Mouse (Mus musculus) forebrain, postnatal 0 days (tissue): ENCODE measurements around the gene Dennd2a. TPM values are rescaled to one million over a fixed set of nuclear protein-coding genes. Genes with fewer than 3 reads are reported as not detected.
A peak's percentile ranks its signal among the peaks of the same experiment; 100 is the strongest.

ENCODE experiments used
- ATAC-seq: fragments of 200-750 bp; cut with Nextera tagmentation; 2 replicates; pipeline ENCODE4 v1.8.0; 2017; ENCODE audit warnings: mild to moderate bottlenecking, moderate library complexity
- DNase-seq: peaks from one replicate; pipeline ENCODE4 v3.0.0-alpha.2; 2015
- H3K27ac ChIP-seq: fragments of 300-500 bp; sonication (generic); 2 replicates; pipeline ENCODE4 v1.5.1; 2014; ENCODE audit warnings: low read depth, mild to moderate bottlenecking, antibody characterized with exemption, low read length, moderate library complexity, mixed read lengths
- H3K27me3 ChIP-seq: fragments of 300-500 bp; sonication (generic); 2 replicates; pipeline ENCODE4 v1.6.1; 2014; ENCODE audit warnings: mild to moderate bottlenecking, low read length, mixed read lengths; ENCODE audit not compliant: insufficient read depth
- H3K36me3 ChIP-seq: fragments of 300-500 bp; sonication (generic); 2 replicates; pipeline ENCODE4 v1.6.1; 2014; ENCODE audit warnings: mild to moderate bottlenecking, moderate library complexity; ENCODE audit not compliant: insufficient read depth
- H3K4me1 ChIP-seq: fragments of 300-500 bp; sonication (generic); 2 replicates; pipeline ENCODE4 v1.6.1; 2014; ENCODE audit warnings: antibody characterized with exemption; ENCODE audit not compliant: insufficient read depth
- H3K4me2 ChIP-seq: fragments of 300-500 bp; sonication (generic); 2 replicates; pipeline ENCODE4 v1.6.1; 2014; ENCODE audit warnings: low read depth, mild to moderate bottlenecking, moderate library complexity
- H3K4me3 ChIP-seq: fragments of 300-500 bp; sonication (generic); 2 replicates; pipeline ENCODE4 v1.5.1; 2014; ENCODE audit warnings: low read depth, low read length, mixed read lengths
- H3K9ac ChIP-seq: fragments of 300-500 bp; sonication (generic); 2 replicates; pipeline ENCODE4 v1.6.1; 2014; ENCODE audit warnings: mild to moderate bottlenecking
- H3K9me3 ChIP-seq: fragments of 300-500 bp; sonication (generic); 2 replicates; pipeline ENCODE4 v1.6.1; 2016; ENCODE audit warnings: low read length
- CTCF ChIP-seq: sonication (generic); IDR thresholded peaks from 2 replicates; pipeline ENCODE4 v1.5.1; 2016; ENCODE audit warnings: antibody characterized with exemption, control low read depth, low read depth
- WGBS: fragments of 180-500 bp; shearing (Covaris S2); extraction: QIAGEN DNeasy Blood & Tissue Kit; methylation state at CpG from one replicate; pipeline ENCODE4 v1.1.7; 2014; 5-methylcytosine and 5-hydroxymethylcytosine counted together
- polyA plus RNA-seq: library from polyadenylated mRNA; unstranded; fragments of >200 nt; fragmentation: Nextera tagmentation; extraction: Ambion mirVana; gene quantifications from 2 replicates; pipeline ENCODE4 v1.2.1, GENCODE M21; 2015
- total RNA-seq: library from RNA; depleted of rRNA; stranded (reverse); fragments of >200 nt; gene quantifications from 2 replicates; pipeline ENCODE4 v1.2.3, GENCODE M21; 2014

Dennd2a gene
- total and polyA plus RNA-seq, 2 experiments from 2014 or later, result 8.2 to 13.7 TPM

- TF ChIP-seq CTCF, result no peak
- H3K4me2 ChIP-seq, result no peak overlapping the region
These were observed 130.2 kb downstream of the Dennd2a start for GRCm38 (mm10) chr6:39427276-39428003.

GRCm38 (mm10) chr6:39426725-39427124 lies 130.9 kb downstream of the Dennd2a start:
- 94% methylated on average over 3 of the region's 4 CpGs for WGBS
- DNase-seq (no peak), ATAC-seq (no peak)
- no peak for TF ChIP-seq CTCF
- no peaks in the 10 kb centered on the region for H3K27me3 ChIP-seq
- no peaks in the 10 kb centered on the region for H3K4me1 ChIP-seq
- H3K9ac ChIP-seq, result no peak overlapping the region
- no peak overlapping the region for H3K4me3 ChIP-seq
- no peak overlapping the region for H3K4me2 ChIP-seq
- H3K36me3 ChIP-seq, result no peaks in the 10 kb centered on the region
- no peak overlapping the region for H3K27ac ChIP-seq
- no peaks in the 10 kb centered on the region for H3K9me3 ChIP-seq

More at GRCm38 (mm10) chr6:39427276-39428003, 130.2 kb downstream of the Dennd2a start:
- no peaks in the 10 kb centered on the region for H3K9me3 ChIP-seq
- H3K9ac ChIP-seq, result no peak overlapping the region
- WGBS, result 79% methylated on average over 4 of the region's 4 CpGs
- DNase-seq (no peak), ATAC-seq (no peak)
- no peaks in the 10 kb centered on the region for H3K27me3 ChIP-seq
- no peaks in the 10 kb centered on the region for H3K4me1 ChIP-seq
- no peak overlapping the region for H3K4me3 ChIP-seq
- no peaks in the 10 kb centered on the region for H3K36me3 ChIP-seq
- no peak overlapping the region for H3K27ac ChIP-seq

- no peak for DNase-seq
- no peaks in the 10 kb centered on the region for H3K27me3 ChIP-seq
- H3K27ac ChIP-seq, result no peak overlapping the region
- no peak overlapping the region for H3K4me3 ChIP-seq
- H3K9me3 ChIP-seq, result no peaks in the 10 kb centered on the region
- H3K4me2 ChIP-seq, result no peak overlapping the region
- ATAC-seq, result no peak
- no peaks in the 10 kb centered on the region for H3K4me1 ChIP-seq
- no peak overlapping the region for H3K9ac ChIP-seq
- WGBS, result 91% methylated on average over 2 of the region's 2 CpGs
- TF ChIP-seq CTCF, result no peak
- no peaks in the 10 kb centered on the region for H3K36me3 ChIP-seq
These were observed 132.5 kb downstream of the Dennd2a start for GRCm38 (mm10) chr6:39425181-39425580.

- ATAC-seq (no peak), DNase-seq (no peak)
- Histone ChIP-seq H3K9ac (no peak overlapping the region), H3K4me1 (no peaks in the 10 kb centered on the region), H3K9me3 (no peaks in the 10 kb centered on the region), H3K4me3 (no peak overlapping the region), H3K36me3 (no peaks in the 10 kb centered on the region), H3K27me3 (no peaks in the 10 kb centered on the region), H3K4me2 (no peak overlapping the region), H3K27ac (no peak overlapping the region)
- WGBS, result 90% methylated on average over 7 of the region's 7 CpGs
- TF ChIP-seq CTCF, result no peak
These were observed 134.0 kb downstream of the Dennd2a start for GRCm38 (mm10) chr6:39423686-39424085.

- Histone ChIP-seq H3K9me3 (no peaks in the 10 kb centered on the region), H3K27me3 (no peaks in the 10 kb centered on the region), H3K36me3 (no peaks in the 10 kb centered on the region), H3K27ac (no peak overlapping the region), H3K4me2 (no peak overlapping the region), H3K9ac (no peak overlapping the region), H3K4me1 (peaks cover 3% of the 10 kb centered on the region; the same call in 1 of the 2 replicates), H3K4me3 (no peak overlapping the region)
- ATAC-seq (no peak), DNase-seq (no peak)
- 71% methylated on average over 6 of the region's 6 CpGs for WGBS
- no peak for TF ChIP-seq CTCF
These were observed 134.5 kb downstream of the Dennd2a start for GRCm38 (mm10) chr6:39423130-39423551.

- ATAC-seq, result no peak
- Histone ChIP-seq H3K27me3 (no peaks in the 10 kb centered on the region), H3K27ac (peak overlapping the region; percentile 95; the same call in 1 of the 2 replicates), H3K9me3 (no peaks in the 10 kb centered on the region), H3K4me1 (peaks cover 8% of the 10 kb centered on the region; the same call in 1 of the 2 replicates), H3K4me2 (peak overlapping the region; percentile 61), H3K36me3 (no peaks in the 10 kb centered on the region), H3K4me3 (peak overlapping the region; percentile 97), H3K9ac (peak overlapping the region; percentile 79; the same call in 1 of the 2 replicates)
- DNase-seq, result no peak
- TF ChIP-seq CTCF, result no peak
- WGBS, result 41% methylated on average over 4 of the region's 4 CpGs
These were observed 136.8 kb downstream of the Dennd2a start for GRCm38 (mm10) chr6:39420867-39421266.
